Mouse (Mus musculus) monocyte, adult 5-6 weeks (primary cell): Measurements from ENCODE around the gene Mest. TPM values are rescaled to one million over a fixed set of nuclear protein-coding genes. Genes with fewer than 3 reads are reported as not detected.

Experiments used
- ATAC-seq: fragments of 153-309, 156-312 bp; replicated peaks from 2 replicates; pipeline ENCODE4 v1.8.0; 2017; ENCODE audit warnings: mild to moderate bottlenecking; ENCODE audit not compliant: low TSS enrichment, insufficient number of reproducible peaks, severe bottlenecking, poor library complexity, low FRiP score
- total RNA-seq: library from RNA; stranded (forward); fragments of 200-1000, 200-491, 200-594 nt; gene quantifications from 3 replicates; pipeline ENCODE4 v1.2.3, GENCODE M21; 2017

The Mest gene
- total RNA-seq, 1 experiment from 2014 or later, result 0.86 TPM

GRCm38 (mm10) chr6:30736372-30736762 lies 13.0 kb downstream of the Mest start:
- no peak for ATAC-seq

GRCm38 (mm10) chr6:30736864-30737547 lies 13.7 kb downstream of the Mest start:
- ATAC-seq, result no peak

GRCm38 (mm10) chr6:30737548-30738463 lies 14.5 kb downstream of the Mest start:
- ATAC-seq, result no peak

GRCm38 (mm10) chr6:30738464-30739006 lies 15.2 kb downstream of the Mest start:
- ATAC-seq, result no peak

GRCm38 (mm10) chr6:30739177-30739747 lies 15.9 kb downstream of the Mest start:
- ATAC-seq, result no peak

- no peak for ATAC-seq
Measured at GRCm38 (mm10) chr6:30744846-30745245, 21.5 kb downstream of the Mest start.

- ATAC-seq, result no peak
Measured at GRCm38 (mm10) chr6:30745591-30745990, 22.2 kb downstream of the Mest start.

GRCm38 (mm10) chr6:30747631-30748357 lies 24.4 kb downstream of the Mest start:
- ATAC-seq, result no peak

GRCm38 (mm10) chr6:30748358-30748910 lies 25.1 kb downstream of the Mest start:
- no peak for ATAC-seq

- no peak for ATAC-seq
Measured at GRCm38 (mm10) chr6:30749042-30749689, 25.8 kb downstream of the Mest start.

- ATAC-seq, result no peak
Measured at GRCm38 (mm10) chr6:30749892-30750291, 26.5 kb downstream of the Mest start.

GRCm38 (mm10) chr6:30750482-30750881 lies 27.1 kb downstream of the Mest start:
- no peak for ATAC-seq

GRCm38 (mm10) chr6:30751209-30751608 lies 27.9 kb downstream of the Mest start:
- ATAC-seq, result no peak

Other genes with a start within 250 kb of the Mest start
- gene Tmem209, start 213.8 kb upstream of the Mest start, total RNA-seq, result 17.6 to 26.6 TPM (median 17.8 TPM) in 3 replicates
- gene Ssmem1, start 213.7 kb upstream of the Mest start, total RNA-seq, result not detected in 3 replicates
- not detected in 3 replicates for gene Cpa2, start 182.0 kb upstream of the Mest start, total RNA-seq
- gene Cpa4, start 155.2 kb upstream of the Mest start, total RNA-seq, result not detected in 3 replicates
- not detected in 3 replicates for gene Cpa5, start 112.5 kb upstream of the Mest start, total RNA-seq
- gene Cpa1, start 84.3 kb upstream of the Mest start, total RNA-seq, result not detected in 3 replicates
- gene Cep41, start 29.8 kb upstream of the Mest start, total RNA-seq, result 1.0 to 10.0 TPM in 2 of 3 replicates, not detected in the other
- 40.5 to 51.7 TPM (median 47.6 TPM) in 3 replicates for gene Copg2, start 173.2 kb downstream of the Mest start, total RNA-seq
- not detected in 3 replicates for gene Tsga13, start 192.0 kb downstream of the Mest start, total RNA-seq
- gene Klf14, start 235.5 kb downstream of the Mest start, total RNA-seq, result 0.10 TPM in 1 of 3 replicates, not detected in the others